Mouse (Mus musculus) ES-CJ7 (cell line): Measurements from ENCODE around the gene Btg2.

Source experiments
- DNase-seq: peaks from one replicate; pipeline ENCODE4 v3.0.0; 2011; ENCODE audit warnings: low read depth, low spot score

Gene Btg2

GRCm38 (mm10) chr1:134078061-134078795 is 692 bp downstream of the Btg2 start:
- DNase-seq = no peak

- no peak for DNase-seq
Observed at GRCm38 (mm10) chr1:134077389-134078060, 1.4 kb downstream of the Btg2 start.

- no peak for DNase-seq
Observed at GRCm38 (mm10) chr1:134076789-134077188, 2.1 kb downstream of the Btg2 start.

GRCm38 (mm10) chr1:134075532-134075931 is 3.4 kb downstream of the Btg2 start:
- no peak for DNase-seq

GRCm38 (mm10) chr1:134074606-134075005 is 4.3 kb downstream of the Btg2 start:
- DNase-seq = no peak

- no peak for DNase-seq
Observed at GRCm38 (mm10) chr1:134074184-134074583, 4.7 kb downstream of the Btg2 start.

GRCm38 (mm10) chr1:134073658-134074057 is 5.3 kb downstream of the Btg2 start:
- DNase-seq = no peak

GRCm38 (mm10) chr1:134073061-134073564 is 5.8 kb downstream of the Btg2 start:
- DNase-seq = no peak

GRCm38 (mm10) chr1:134071411-134072018 is 7.4 kb downstream of the Btg2 start:
- DNase-seq = no peak

GRCm38 (mm10) chr1:134070099-134070669 is 8.7 kb downstream of the Btg2 start:
- DNase-seq = no peak

GRCm38 (mm10) chr1:134067143-134067619 is 11.7 kb downstream of the Btg2 start:
- no peak for DNase-seq

- DNase-seq = no peak
Observed at GRCm38 (mm10) chr1:134066554-134066953, 12.4 kb downstream of the Btg2 start.

GRCm38 (mm10) chr1:134065241-134065809 is 13.6 kb downstream of the Btg2 start:
- DNase-seq = no peak

GRCm38 (mm10) chr1:134064296-134064831 is 14.6 kb downstream of the Btg2 start:
- no peak for DNase-seq

- no peak for DNase-seq
Observed at GRCm38 (mm10) chr1:134063773-134064125, 15.2 kb downstream of the Btg2 start.

- DNase-seq = peak; percentile 88
Observed at GRCm38 (mm10) chr1:134063086-134063772, 15.7 kb downstream of the Btg2 start.

- no peak for DNase-seq
Observed at GRCm38 (mm10) chr1:134062411-134063085, 16.4 kb downstream of the Btg2 start.

- no peak for DNase-seq
Observed at GRCm38 (mm10) chr1:134061915-134062314, 17.0 kb downstream of the Btg2 start.

- DNase-seq = peak; percentile 98
Observed at GRCm38 (mm10) chr1:134060849-134061569, 17.9 kb downstream of the Btg2 start.
